ENCODE assay signal across 8 mouse cellular contexts in the genomic region with DNA sequence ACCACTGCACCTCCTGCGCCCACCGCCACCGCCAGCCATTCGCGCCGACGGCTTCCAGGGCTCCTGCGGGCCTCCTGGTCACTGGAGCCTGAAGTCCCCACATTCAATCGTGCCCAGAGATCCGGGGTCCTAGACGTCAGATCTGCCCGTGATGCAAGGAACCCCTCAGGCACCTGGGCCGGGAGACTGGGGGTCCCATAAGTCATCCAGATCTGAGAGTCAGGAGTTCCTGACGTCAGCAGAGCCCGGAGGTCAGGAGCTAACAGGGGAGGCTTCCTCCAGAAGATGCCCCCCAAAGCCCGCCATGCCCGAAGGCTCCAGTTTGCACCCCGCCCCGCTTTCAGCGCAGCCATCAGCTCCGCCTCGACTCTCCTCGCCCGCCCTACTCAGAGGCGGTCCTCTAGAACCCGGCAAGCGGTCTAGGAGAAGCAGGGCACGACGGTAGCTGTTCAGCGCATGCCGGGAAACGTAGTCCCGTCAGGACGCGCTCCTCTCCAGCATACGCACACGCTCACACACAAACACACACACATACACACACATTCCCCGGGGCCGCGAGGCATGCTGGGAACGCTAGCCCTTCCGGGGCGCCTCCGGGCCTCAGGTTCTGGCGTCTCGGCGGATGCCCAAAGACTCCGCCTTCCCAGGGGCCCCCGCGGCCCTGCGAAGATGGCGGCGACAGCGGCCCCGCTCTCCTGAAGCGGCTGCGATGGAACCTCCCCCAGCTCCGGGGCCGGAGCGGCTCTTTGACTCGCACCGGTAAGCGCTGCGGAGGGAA. TPM values are rescaled to one million over a fixed set of nuclear protein-coding genes. Genes with fewer than 3 reads are reported as not detected.
DNase-seq lines count a peak whose midpoint lies in the region; ATAC-seq lines count a peak whose summit lies in the region.

A gene (plus strand): TSS at position 448 of the 778 bp plus-strand sequence.

- ATAC-seq in megakaryocyte progenitor cell, adult 5-6 weeks (replicated peaks; ENCODE audit: poor library complexity) = peak; percentile 88

- peak; percentile 100 for DNase-seq in adipocyte (ENCODE audit: low spot score)
- peak; percentile 99 for DNase-seq in embryo, embryonic 10 days (ENCODE audit: low spot score)
- peak; percentile 94 for DNase-seq in gastrocnemius, postnatal 10 days
- peak; percentile 99 for DNase-seq in induced T-regulatory cell, adult 2 months (ENCODE audit: low read depth)
- peak; percentile 96 to 98 for DNase-seq in left cerebral cortex, adult 9 months (ENCODE audit: low spot score in 2 of 2)
- peak; percentile 95 for DNase-seq in right cerebral cortex, postnatal 14 days
- DNase-seq in urinary bladder, postnatal 36 days (ENCODE audit: low spot score in 2 of 2) = peak; percentile 96 to 97

RNA-seq across cellular contexts. Expression of the gene that starts here (rescaled TPM):
- total RNA-seq in gastrocnemius, postnatal 10 days (2021) = 10 to 100 TPM; 66.9 to 70.7 TPM
- total RNA-seq in megakaryocyte progenitor cell, adult 5-6 weeks (2015) = 135 and 178 TPM in 2 replicates
- total RNA-seq in megakaryocyte progenitor cell, adult 5-6 weeks (2017) = 112 and 133 TPM in 2 replicates

Comparison
In these comparisons a context has a peak if more than half of its experiments do, and no peak if none do; other contexts are left out.
1. Peak in every context shown above with its lines: DNase-seq and ATAC-seq.